Mouse (Mus musculus): ENCODE results near the gene Tubb1.

DNA sequence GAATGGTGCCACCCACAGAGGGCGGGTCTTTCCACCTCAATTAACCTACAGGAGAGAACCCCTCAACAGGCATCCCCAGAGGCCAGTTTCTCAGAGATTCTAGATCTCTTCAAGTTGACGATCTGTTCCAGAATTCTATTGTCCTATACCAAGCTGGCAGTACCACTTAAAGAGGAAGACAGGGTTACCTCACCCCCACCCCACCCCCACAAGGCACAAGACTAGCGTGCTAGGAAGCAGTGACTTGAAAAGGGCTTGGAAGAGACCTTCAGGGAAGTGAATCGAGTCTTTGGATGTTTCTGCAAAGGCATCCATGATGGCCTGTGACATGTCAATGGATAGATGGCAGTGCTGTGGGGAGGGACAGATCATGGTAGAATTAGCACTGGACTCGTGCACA, 28.3 kb downstream of the Tubb1 start:
- TF ChIP-seq CTCF (IDR thresholded peaks at IDR 0.05; ENCODE audit: control insufficient read depth, insufficient read depth, low read length) (no peak), POLR2A (IDR thresholded peaks at IDR 0.05; ENCODE audit: borderline replicate concordance, control insufficient read depth, low read depth, low read length) (no peak)

All from bone marrow, adult 2 months (tissue).